Mouse (Mus musculus): ENCODE measurements around the gene Gpr82.

DNA sequence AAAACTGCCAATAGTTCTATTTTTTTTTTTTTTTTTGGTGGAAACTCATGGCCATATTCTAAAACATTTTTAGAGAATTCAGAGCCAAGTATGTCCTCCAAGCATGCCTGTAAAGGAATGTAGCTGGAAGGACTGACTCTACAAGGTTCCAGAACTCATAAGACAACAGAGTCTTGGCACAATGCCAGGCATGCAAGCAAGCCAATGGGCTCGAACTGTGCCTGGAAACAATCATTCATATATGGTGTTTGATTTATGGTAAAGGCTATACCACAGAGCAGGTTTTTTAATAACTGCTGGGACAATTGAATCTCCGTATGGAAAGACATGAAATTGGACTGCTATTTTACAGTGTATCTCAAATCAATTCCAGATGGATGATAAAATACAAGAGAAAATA is 43.9 kb downstream of the Gpr82 start:
- no peak for TF ChIP-seq POLR2A (IDR thresholded peaks at IDR 0.05; ENCODE audit: insufficient read depth, low read length)
- no peak for TF ChIP-seq EP300 (IDR thresholded peaks at IDR 0.05; ENCODE audit: insufficient read depth, low read depth, low read length)
- no peak for TF ChIP-seq CTCF (IDR thresholded peaks at IDR 0.05; ENCODE audit: low read depth, low read length)
